Mouse (Mus musculus) kidney, postnatal 0 days (tissue): ENCODE data around the gene Adap2. TPM values are rescaled to one million over a fixed set of nuclear protein-coding genes. Genes with fewer than 3 reads are reported as not detected.

Source experiments
- ATAC-seq: fragments of 200-750 bp; cut with Nextera tagmentation; replicated peaks from 2 replicates; pipeline ENCODE4 v1.8.0; 2017; ENCODE audit warnings: low read depth, moderate number of reproducible peaks, moderate TSS enrichment, moderate library complexity; ENCODE audit not compliant: low FRiP score
- DNase-seq: peaks from one replicate; pipeline ENCODE4 v3.0.0-alpha.2; 2016; ENCODE audit warnings: low spot score
- H3K27ac ChIP-seq: fragments of 300-500 bp; sonication (generic); 2 replicates; pipeline ENCODE4 v1.5.1; 2014; ENCODE audit warnings: mild to moderate bottlenecking
- H3K27me3 ChIP-seq: fragments of 300-500 bp; sonication (generic); 2 replicates; pipeline ENCODE4 v1.6.1; 2014; ENCODE audit warnings: low read length, mixed read lengths; ENCODE audit not compliant: insufficient read depth
- H3K36me3 ChIP-seq: fragments of 300-500 bp; sonication (generic); 2 replicates; pipeline ENCODE4 v1.6.1; 2014; ENCODE audit warnings: low read length, mixed read lengths; ENCODE audit not compliant: insufficient read depth
- H3K4me1 ChIP-seq: fragments of 300-500 bp; sonication (generic); replicated peaks from 2 replicates; pipeline ENCODE4 v1.6.1; 2014; ENCODE audit warnings: antibody characterized with exemption, low read length, mixed read lengths; ENCODE audit not compliant: insufficient read depth
- H3K4me2 ChIP-seq: fragments of 300-500 bp; sonication (generic); 2 replicates; pipeline ENCODE4 v1.6.1; 2014; ENCODE audit warnings: mild to moderate bottlenecking, low read length, moderate library complexity, mixed read lengths
- H3K4me3 ChIP-seq: fragments of 300-500 bp; sonication (generic); replicated peaks from 2 replicates; pipeline ENCODE4 v1.5.1; 2014; ENCODE audit warnings: low read depth, low read length
- H3K9ac ChIP-seq: fragments of 300-500 bp; sonication (generic); 2 replicates; pipeline ENCODE4 v1.6.1; 2014; ENCODE audit warnings: low read depth, low read length
- H3K9me3 ChIP-seq: fragments of 300-500 bp; sonication (generic); replicated peaks from 2 replicates; pipeline ENCODE4 v1.6.1; 2016; ENCODE audit warnings: low read length, inconsistent platforms, mixed read lengths
- CTCF ChIP-seq: IDR thresholded peaks from 2 replicates; pipeline ENCODE4 v1.5.1; 2016; ENCODE audit warnings: antibody characterized with exemption, low read depth, mild to moderate bottlenecking, moderate library complexity
- WGBS: fragments of 180-500 bp; shearing (Covaris S2); extraction: QIAGEN DNeasy Blood & Tissue Kit; methylation state at CpG from one replicate; pipeline ENCODE4 v1.1.7; 2014; 5-methylcytosine and 5-hydroxymethylcytosine counted together
- polyA plus RNA-seq: library from polyadenylated mRNA; unstranded; fragments of >200 nt; fragmentation: Nextera tagmentation; extraction: Ambion mirVana; gene quantifications from 2 replicates; pipeline ENCODE4 v1.2.1, GENCODE M21; 2015

Gene Adap2
- polyA plus RNA-seq, 1 experiment from 2014 or later, result 3.6 TPM

DNA sequence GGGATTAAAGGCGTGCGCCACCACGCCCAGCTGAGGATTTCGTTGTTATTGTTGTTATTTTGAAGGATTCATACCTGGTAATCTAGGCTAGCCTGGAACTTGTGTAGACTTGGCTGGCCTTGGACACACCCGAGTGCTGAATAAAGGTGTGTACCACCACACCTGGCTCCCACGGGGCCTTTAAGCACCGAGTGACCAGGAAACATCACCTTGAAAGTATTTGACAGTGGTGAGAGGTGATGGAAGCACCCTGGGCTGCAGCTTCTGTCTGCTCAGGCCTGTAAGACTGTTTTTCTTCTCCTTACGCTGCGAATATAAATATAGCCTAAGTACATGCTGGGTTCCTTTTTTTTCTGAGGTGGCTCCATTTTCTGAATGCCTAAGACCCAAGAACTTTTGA, 14.2 kb downstream of the Adap2 start:
- no peak for DNase-seq
- 92% methylated on average over 9 of the region's 9 CpGs for WGBS

DNA sequence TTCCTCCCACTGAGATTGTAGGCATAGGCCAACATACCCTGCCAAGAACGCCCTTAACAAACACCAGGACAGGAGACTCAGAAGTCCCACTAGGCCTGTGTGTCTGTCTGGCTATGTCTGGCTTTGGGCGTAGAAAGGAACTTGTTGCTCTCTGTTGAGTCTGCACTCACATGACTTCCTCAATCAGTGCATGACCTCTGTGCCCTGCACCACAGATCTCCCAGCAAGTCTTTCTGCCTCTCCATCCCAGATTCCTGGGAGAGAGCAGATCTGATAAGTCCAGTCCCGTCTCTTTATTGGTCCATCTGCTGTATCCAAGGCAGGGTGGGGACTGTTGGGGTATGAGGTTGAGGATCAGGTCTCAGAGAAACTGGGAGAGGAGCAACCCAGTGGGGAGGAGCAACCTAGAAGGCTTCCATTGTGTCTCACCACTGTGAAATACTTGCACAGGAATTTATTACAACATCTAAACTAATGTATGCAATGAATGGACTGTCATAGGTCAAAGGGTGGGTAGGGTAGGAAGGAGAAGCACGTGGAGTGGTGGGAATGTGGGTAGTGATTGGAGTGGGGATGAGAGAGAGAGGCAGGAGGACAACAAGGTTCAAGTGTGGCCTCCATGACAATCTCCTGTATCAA, 14.8 kb downstream of the Adap2 start:
- Histone ChIP-seq H3K36me3 (no peaks in the 10 kb centered on the region), H3K4me3 (no peak overlapping the region), H3K4me2 (no peak overlapping the region), H3K27me3 (no peaks in the 10 kb centered on the region), H3K4me1 (no peaks in the 10 kb centered on the region), H3K9ac (no peak overlapping the region), H3K9me3 (no peaks in the 10 kb centered on the region), H3K27ac (no peak overlapping the region)
- ATAC-seq (no peak), DNase-seq (no peak)
- no peak for TF ChIP-seq CTCF
- 70% methylated on average over 4 of the region's 4 CpGs for WGBS

More for the DNA sequence above, 14.2 kb downstream of the Adap2 start:
- Histone ChIP-seq H3K4me2 (no peak overlapping the region), H3K27ac (no peak overlapping the region), H3K4me1 (no peaks in the 10 kb centered on the region), H3K36me3 (no peaks in the 10 kb centered on the region), H3K9ac (no peak overlapping the region), H3K4me3 (no peak overlapping the region), H3K9me3 (no peaks in the 10 kb centered on the region), H3K27me3 (no peaks in the 10 kb centered on the region)
- no peak for TF ChIP-seq CTCF
- ATAC-seq, result no peak

DNA sequence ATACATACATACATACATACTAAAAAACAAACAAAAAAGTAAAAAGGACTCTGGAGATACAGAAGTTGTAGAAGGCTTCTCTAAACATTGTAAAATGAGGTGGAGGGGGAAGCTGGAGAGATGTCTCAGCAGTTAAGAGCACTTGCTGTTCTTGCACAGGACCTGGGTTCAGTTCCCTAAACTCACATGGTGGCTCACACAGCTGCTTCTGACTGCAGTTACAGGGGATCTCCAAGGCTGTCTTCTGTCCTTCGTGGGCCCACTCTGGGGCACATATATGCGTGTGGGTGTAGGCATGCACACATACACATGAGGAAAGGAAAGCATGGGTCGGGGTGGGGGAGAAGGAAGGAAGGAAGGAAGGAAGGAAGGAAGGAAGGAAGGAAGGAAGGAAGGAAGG, 15.7 kb downstream of the Adap2 start:
- Histone ChIP-seq H3K9ac (no peak overlapping the region), H3K27ac (no peak overlapping the region), H3K4me3 (no peak overlapping the region), H3K27me3 (no peaks in the 10 kb centered on the region), H3K4me2 (no peak overlapping the region), H3K4me1 (no peaks in the 10 kb centered on the region), H3K36me3 (no peaks in the 10 kb centered on the region), H3K9me3 (no peaks in the 10 kb centered on the region)
- no peak for ATAC-seq
- TF ChIP-seq CTCF, result no peak
- 81% methylated on average over 3 of the region's 3 CpGs for WGBS
- no peak for DNase-seq

DNA sequence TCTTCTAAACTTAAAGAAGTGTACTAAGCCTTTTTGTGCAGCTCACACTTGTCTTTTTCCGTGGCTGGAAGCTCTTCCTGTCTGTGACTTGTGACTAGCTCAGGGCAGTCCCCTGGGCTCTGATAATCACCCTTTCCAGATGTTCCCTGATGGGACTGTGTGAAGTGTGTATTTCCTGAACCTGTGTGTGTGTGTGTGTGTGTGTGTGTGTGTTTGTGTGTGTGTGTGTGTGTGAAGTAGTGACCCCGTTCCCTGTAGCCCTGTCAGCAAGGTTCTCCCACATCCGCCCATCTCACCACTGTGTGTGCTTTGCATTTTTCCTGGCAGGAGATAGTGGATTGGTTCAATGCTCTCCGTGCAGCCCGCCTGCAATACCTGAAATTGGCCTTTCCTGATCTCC, 16.4 kb downstream of the Adap2 start:
- no peak overlapping the region for H3K9ac ChIP-seq
- no peak overlapping the region for H3K27ac ChIP-seq
- no peaks in the 10 kb centered on the region for H3K4me1 ChIP-seq
- H3K4me3 ChIP-seq, result no peak overlapping the region
- no peak overlapping the region for H3K4me2 ChIP-seq
- 59% methylated on average over 5 of the region's 5 CpGs for WGBS
- TF ChIP-seq CTCF, result no peak
- no peak for DNase-seq
- H3K9me3 ChIP-seq, result no peaks in the 10 kb centered on the region
- no peaks in the 10 kb centered on the region for H3K36me3 ChIP-seq
- no peak for ATAC-seq
- H3K27me3 ChIP-seq, result no peaks in the 10 kb centered on the region

DNA sequence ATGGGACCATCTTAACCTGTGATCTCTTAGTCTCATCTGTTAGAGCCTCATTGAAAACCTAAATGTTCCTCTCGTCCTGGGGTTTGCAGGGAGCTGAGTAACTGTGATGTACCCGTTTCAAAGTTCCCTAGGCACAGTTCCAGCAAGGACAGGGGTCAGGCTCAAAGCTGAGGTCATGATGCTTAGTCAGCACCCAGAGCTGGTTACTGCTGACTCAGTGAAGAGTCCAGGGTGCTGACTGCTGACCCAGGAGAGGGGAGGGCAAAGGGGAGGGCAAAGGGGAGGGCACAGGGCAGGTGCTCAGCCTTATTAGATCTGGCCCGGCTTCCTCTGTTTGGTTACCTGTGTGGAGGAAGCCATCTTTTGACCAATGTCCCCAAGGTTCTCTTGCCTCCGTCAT, 18.0 kb downstream of the Adap2 start:
- 65% methylated on average over 4 of the region's 4 CpGs for WGBS
- ATAC-seq (peak; percentile 80), DNase-seq (no peak)
- no peak overlapping the region for H3K4me3 ChIP-seq
- no peak for TF ChIP-seq CTCF
- H3K27ac ChIP-seq, result no peak overlapping the region
- H3K4me1 ChIP-seq, result no peaks in the 10 kb centered on the region
- no peaks in the 10 kb centered on the region for H3K36me3 ChIP-seq
- no peaks in the 10 kb centered on the region for H3K27me3 ChIP-seq
- no peak overlapping the region for H3K9ac ChIP-seq
- H3K4me2 ChIP-seq, result no peak overlapping the region
- no peaks in the 10 kb centered on the region for H3K9me3 ChIP-seq

DNA sequence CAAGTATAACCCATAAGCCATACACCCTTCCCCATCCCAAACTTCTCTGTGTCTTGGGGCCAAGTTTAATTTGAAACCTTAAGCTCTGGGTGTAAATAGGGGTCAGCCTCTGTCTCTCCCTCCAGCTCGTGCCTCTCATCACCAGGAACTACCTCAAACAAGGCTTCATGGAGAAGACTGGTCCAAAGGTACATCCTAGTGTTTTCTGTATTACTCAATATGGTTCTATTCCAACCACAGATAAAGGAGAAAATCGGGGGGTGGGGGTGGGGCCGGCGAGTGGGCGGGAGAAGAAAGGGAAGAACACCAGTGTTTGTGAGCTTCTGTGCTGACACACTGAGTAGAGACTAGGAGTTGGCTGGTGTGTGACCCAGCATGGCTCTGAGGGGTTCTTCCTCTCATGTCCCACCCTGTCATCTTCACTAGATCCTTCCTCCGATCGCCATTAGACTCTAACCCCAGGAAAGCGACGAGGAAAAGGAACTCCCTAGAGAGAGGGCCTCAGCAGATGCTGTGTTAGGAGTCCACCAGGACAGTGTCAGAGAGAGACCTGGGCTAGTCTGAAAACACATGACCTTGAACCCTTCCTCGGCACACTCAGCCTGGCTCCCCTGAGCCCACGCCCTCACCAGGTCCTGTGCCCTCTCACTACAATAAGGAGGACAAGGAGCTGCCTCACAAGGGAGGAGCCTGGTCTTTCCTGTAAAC, 20.2 kb downstream of the Adap2 start:
- H3K4me1 ChIP-seq, result no peaks in the 10 kb centered on the region
- no peak overlapping the region for H3K4me3 ChIP-seq
- H3K4me2 ChIP-seq, result no peak overlapping the region
- no peak for DNase-seq
- H3K27me3 ChIP-seq, result no peaks in the 10 kb centered on the region
- ATAC-seq, result no peak
- no peak for TF ChIP-seq CTCF
- H3K27ac ChIP-seq, result no peak overlapping the region
- no peaks in the 10 kb centered on the region for H3K9me3 ChIP-seq
- H3K9ac ChIP-seq, result no peak overlapping the region
- no peaks in the 10 kb centered on the region for H3K36me3 ChIP-seq
- 75% methylated on average over 11 of the region's 11 CpGs for WGBS
